Comparison of ENCODE assay signal across 14 mouse cellular contexts in genomic region chr4:49079399-49079798, GRCm38 (mm10). TPM values are rescaled to one million over a fixed set of nuclear protein-coding genes. Genes with fewer than 3 reads are reported as not detected.
"Had no signal": no experiment of that assay in that cellular context is flagged by ENCODE, and none has a peak within 500 bp of the region (broad histone marks: within the 10 kb centered on the region; RNA-seq: fewer than 3 reads in every experiment).

No protein-coding gene starts in this region.

- ATAC-seq: intestine, embryonic 15.5 days; liver, embryonic 12.5 days had no signal

- DNase-seq: kidney, adult 18-20 months; kidney, postnatal 10 days; lung, embryonic 14.5 days; lung, postnatal 10 days; lung, postnatal 4 days; right cerebral cortex, adult 18-20 months; right cerebral cortex, postnatal 25 days; thymus, postnatal 14 days had no signal

- H3K4me2 ChIP-seq: intestine, embryonic 15.5 days; limb, embryonic 15.5 days; liver, embryonic 12.5 days; lung, embryonic 14.5 days; midbrain, embryonic 12.5 days had no signal

- H3K9ac ChIP-seq: intestine, embryonic 15.5 days; limb, embryonic 15.5 days; liver, embryonic 12.5 days; lung, embryonic 14.5 days; midbrain, embryonic 12.5 days had no signal

- H3K27me3 ChIP-seq: intestine, embryonic 15.5 days; limb, embryonic 15.5 days; liver, embryonic 12.5 days; midbrain, embryonic 12.5 days had no signal

- H3K27ac ChIP-seq: intestine, embryonic 15.5 days; limb, embryonic 15.5 days; liver, embryonic 12.5 days; midbrain, embryonic 12.5 days had no signal

- H3K9me3 ChIP-seq: intestine, embryonic 15.5 days; limb, embryonic 15.5 days; liver, embryonic 12.5 days; midbrain, embryonic 12.5 days had no signal

- H3K36me3 ChIP-seq: intestine, embryonic 15.5 days; limb, embryonic 15.5 days; liver, embryonic 12.5 days; midbrain, embryonic 12.5 days had no signal

- H3K4me1 ChIP-seq: intestine, embryonic 15.5 days; limb, embryonic 15.5 days; liver, embryonic 12.5 days had no signal

- H3K4me3 ChIP-seq: intestine, embryonic 15.5 days; limb, embryonic 15.5 days; liver, embryonic 12.5 days; midbrain, embryonic 12.5 days had no signal

RNA-seq across cellular contexts. Expression of gene Plppr1, which starts 20.3 kb away (rescaled TPM):
- total RNA-seq: megakaryocyte, adult 5-6 weeks had no signal
- polyA plus RNA-seq: urinary bladder, adult 2 months had no signal
